Mouse (Mus musculus): ENCODE measurements at regions not wholly inside any gene's neighbourhood (a gene's known extent, or its start where the extent isn't known, plus 50 kb on each side); places are given as distances from the start of the nearest gene placed in this dataset.

GRCm38 (mm10) chr3:128126664-128127063 is 230.5 kb upstream of the Fam241a start:
- peak; percentile 99 for ATAC-seq (replicated peaks; ENCODE audit: poor library complexity)

GRCm38 (mm10) chr3:128122111-128122510 is 226.0 kb upstream of the Fam241a start:
- ATAC-seq (replicated peaks; ENCODE audit: poor library complexity): no peak

DNA sequence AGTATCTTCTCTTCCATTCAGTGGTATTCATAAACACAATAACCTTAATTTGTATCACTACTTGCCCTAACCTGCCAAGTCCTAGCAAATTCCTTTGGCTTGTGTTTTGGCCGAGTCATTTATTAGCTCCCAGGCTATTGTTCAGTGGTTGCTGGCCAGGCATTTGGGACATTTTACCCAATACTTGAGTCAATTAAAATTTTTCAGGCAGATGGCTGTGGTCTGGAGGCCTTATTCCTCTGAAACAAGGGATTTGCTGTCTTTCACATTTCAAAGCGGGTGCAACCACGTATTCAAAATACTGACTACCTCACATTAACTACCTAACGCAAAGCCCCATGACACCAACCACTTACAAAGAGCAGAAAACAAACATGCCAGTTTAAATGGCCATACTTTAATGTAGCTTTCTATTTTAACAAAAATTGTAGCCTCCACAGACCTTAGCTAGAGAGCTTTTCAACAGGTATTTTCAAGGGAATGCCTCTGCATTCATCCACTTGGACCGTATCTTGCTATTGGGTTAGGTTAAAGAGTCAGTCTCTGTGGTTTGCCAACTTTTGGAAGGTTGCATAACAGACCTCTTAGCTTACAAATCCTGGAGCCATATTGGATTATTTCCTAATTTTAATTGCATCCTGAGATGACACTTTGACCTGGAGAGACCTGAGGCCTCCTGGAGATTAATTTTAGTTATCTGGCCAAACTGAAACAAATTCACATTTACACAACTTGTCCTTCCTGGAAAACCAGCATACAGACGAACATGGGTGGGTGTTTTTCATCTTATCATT is 224.7 kb upstream of the Fam241a start:
- no peak for ATAC-seq (replicated peaks; ENCODE audit: poor library complexity)

DNA sequence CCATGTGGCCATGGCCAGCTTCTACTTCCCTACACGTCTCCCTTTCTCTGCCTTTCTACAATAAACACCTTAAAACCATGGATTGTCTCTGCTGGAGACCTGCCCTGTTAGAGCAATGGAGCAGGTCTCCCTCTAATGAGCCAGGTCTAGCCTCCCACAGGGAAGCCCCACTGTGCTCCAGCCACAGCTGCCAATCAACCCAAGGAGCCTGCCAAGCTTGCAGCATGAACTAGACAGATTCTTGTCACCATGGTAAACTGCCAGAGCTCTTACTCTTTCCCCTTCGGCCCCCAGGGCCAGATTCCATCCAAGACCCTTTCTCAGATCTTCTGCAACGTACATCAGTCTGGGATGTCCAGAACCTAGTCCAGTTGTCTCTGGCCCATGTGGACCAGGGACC is 217.1 kb upstream of the Fam241a start:
- ATAC-seq (replicated peaks; ENCODE audit: poor library complexity): no peak

- no peak for ATAC-seq (replicated peaks; ENCODE audit: poor library complexity)
Measured at GRCm38 (mm10) chr3:128110406-128110805, 214.3 kb upstream of the Fam241a start.

DNA sequence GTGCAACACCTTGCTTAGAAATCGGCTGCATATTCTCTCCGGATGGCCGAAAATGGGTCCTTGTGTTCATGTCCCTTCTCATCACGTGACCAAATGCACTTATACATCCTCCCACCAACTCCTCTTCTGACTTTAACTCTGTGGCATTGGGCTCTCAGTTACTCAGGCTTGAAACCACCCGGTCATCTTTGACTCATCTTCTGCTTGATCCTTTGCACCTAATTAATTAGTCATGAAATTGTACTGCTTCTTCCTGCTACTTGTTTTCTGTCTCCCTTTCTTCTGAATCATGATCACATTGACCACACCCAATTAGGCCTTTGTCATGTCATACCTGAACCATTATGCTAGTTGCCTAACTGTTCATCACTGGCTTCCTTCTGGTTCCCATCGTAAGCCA is 208.4 kb upstream of the Fam241a start:
- no peak for ATAC-seq (replicated peaks; ENCODE audit: poor library complexity)

GRCm38 (mm10) chr3:128093046-128093445 is 196.9 kb upstream of the Fam241a start:
- ATAC-seq (replicated peaks; ENCODE audit: poor library complexity): no peak

DNA sequence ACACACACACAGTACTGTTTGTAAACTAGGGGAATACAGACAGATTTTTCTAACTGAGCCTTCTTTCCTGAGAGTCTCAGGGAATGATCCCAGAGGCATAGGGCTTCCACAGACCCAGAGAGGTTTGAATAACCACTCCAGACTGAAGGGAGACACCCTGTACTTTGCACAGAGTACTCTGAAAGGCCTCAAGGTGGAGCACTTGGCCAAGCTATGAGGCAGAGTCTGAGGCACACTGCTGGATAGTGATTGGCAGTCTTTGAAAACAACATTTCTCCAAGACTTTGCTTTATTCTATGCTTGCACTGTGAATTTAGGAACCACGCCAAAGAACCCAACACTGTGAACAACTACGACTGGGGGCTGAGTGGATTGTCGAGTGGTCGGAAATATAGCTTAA is 192.1 kb upstream of the Fam241a start:
- ATAC-seq (replicated peaks; ENCODE audit: poor library complexity): peak; percentile 95

DNA sequence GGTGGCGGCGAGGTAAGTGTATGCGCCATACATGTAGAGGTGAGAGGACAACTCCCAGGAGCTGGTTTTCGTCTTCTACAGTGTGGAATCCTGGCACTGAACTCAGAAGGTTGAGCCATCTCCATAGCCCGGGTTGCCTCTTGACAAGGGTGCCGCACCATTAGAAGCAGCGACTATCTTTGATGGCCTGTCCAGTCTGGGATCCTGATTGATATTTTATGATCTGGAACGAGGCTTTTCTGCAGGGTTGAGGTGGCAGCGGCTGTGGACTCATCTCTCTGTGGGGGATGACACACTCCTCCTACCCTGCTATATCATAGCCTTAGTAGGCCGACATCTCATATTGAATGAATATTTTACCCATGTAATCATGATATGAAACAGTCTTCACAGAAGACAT is 191.0 kb upstream of the Fam241a start:
- no peak for ATAC-seq (replicated peaks; ENCODE audit: poor library complexity)

DNA sequence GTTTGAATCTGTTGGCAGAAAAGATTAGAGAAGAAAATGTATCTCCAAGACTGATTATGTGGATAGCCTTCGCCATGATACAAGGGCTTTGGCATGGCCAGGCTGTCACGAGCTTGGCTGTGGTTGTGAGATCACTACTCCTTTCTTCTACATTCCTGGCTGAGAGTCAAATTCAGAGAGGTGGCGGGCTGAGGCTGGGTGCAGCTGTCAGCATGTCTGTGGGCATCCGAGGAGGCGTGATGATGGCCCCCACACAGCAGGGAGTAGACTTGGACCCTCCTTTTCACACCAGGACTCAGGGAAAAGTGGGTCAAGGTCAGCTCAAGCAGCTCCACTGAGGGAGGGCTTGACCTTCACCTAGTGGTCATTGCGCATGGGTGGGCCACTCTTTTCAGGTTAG is 186.3 kb upstream of the Fam241a start:
- ATAC-seq (replicated peaks; ENCODE audit: poor library complexity): no peak

- no peak for ATAC-seq (replicated peaks; ENCODE audit: poor library complexity)
Measured at GRCm38 (mm10) chr3:128081430-128081829, 185.3 kb upstream of the Fam241a start.

- ATAC-seq (replicated peaks; ENCODE audit: poor library complexity): no peak
Measured at GRCm38 (mm10) chr3:128067861-128068260, 171.7 kb upstream of the Fam241a start.

GRCm38 (mm10) chr3:128054031-128054430 is 157.9 kb upstream of the Fam241a start:
- no peak for ATAC-seq (replicated peaks; ENCODE audit: poor library complexity)

- ATAC-seq (replicated peaks; ENCODE audit: poor library complexity): no peak
Measured at GRCm38 (mm10) chr3:128043709-128044108, 147.6 kb upstream of the Fam241a start.

DNA sequence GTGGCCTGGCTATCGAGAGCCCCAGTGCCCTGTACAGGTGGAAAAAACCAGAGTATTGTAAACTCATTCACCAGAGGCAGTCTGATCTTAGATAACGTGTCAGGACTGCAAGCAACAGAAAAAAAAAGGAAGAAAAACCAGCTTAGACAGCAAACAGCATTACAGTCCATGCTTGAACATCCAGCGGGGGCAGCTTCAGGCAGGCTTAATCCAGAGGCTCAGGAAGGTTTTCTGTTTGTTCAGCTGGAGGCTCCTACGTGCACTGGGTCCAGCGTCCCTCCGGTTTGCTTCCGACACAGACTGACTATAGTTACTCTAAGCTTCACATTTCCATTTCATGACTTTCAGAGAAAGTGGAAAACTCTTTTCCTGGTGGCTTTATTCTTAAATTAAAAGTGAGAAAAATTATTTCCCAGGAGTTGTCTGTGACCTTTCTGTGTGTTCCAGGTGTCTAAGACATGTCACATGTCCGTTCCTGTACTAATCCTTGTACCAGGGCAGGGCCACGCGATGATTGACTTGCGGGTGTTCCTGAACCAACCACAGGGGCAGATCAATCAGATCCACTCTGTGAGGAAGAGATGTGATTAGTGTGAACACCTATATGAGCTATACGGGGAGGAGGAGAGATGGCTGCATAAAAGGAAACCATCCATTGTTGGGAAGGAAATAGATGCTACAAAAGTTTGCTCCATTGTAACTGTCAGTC is 144.4 kb upstream of the Fam241a start:
- no peak for ATAC-seq (replicated peaks; ENCODE audit: poor library complexity)

GRCm38 (mm10) chr3:128039185-128039584 is 143.1 kb upstream of the Fam241a start:
- ATAC-seq (replicated peaks; ENCODE audit: poor library complexity): no peak

DNA sequence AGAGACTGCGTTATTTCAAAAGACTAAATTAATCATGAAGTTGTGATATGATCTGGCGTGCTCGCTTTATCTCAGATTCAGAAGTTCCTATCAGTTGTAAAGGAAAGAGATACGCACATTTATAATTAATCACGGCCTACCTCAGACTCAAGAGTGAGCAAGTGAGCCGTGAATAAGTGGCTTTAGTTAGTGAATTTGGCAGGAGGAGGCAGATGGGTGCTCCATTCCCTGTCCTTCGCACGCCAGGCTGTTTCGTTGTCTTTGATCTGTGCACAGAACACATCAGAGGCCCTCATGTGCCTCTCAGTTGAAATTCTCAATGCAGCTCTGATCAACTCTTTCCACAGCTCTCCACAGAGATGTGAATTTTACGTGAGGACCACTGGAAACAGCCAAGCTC is 140.4 kb upstream of the Fam241a start:
- ATAC-seq (replicated peaks; ENCODE audit: poor library complexity): no peak

GRCm38 (mm10) chr3:128030352-128030751 is 134.2 kb upstream of the Fam241a start:
- ATAC-seq (replicated peaks; ENCODE audit: poor library complexity): no peak

GRCm38 (mm10) chr3:128029565-128029915 is 133.4 kb upstream of the Fam241a start:
- no peak for ATAC-seq (replicated peaks; ENCODE audit: poor library complexity)

GRCm38 (mm10) chr3:128028856-128029564 is 132.9 kb upstream of the Fam241a start:
- no peak for ATAC-seq (replicated peaks; ENCODE audit: poor library complexity)

GRCm38 (mm10) chr3:128024856-128025255 is 128.7 kb upstream of the Fam241a start:
- no peak for ATAC-seq (replicated peaks; ENCODE audit: poor library complexity)

GRCm38 (mm10) chr3:128014909-128015308 is 118.8 kb upstream of the Fam241a start:
- no peak for ATAC-seq (replicated peaks; ENCODE audit: poor library complexity)

All from megakaryocyte progenitor cell, adult 5-6 weeks (primary cell).